In genomic region chr11:116701377-116701841, GRCm38 (mm10) we compare ENCODE assay signal across 18 mouse cellular contexts. TPM values are rescaled to one million over a fixed set of nuclear protein-coding genes. Genes with fewer than 3 reads are reported as not detected.
DNase-seq lines count a peak whose midpoint lies in the region; ATAC-seq lines count a peak whose summit lies in the region.
"Had no signal": no experiment of that assay in that cellular context is flagged by ENCODE, and none has a peak within 500 bp of the region (broad histone marks: within the 10 kb centered on the region; RNA-seq: fewer than 3 reads in every experiment).

No protein-coding gene starts in this region.

- peak; percentile 73 for DNase-seq in kidney, adult 11 months
- peak; percentile 79 for DNase-seq in ZHBTc4 (ENCODE audit: low read depth, low spot score)
- peak; percentile 56 for DNase-seq in kidney, postnatal 14 days
- peak; percentile 68 for DNase-seq in lung, postnatal 25 days (ENCODE audit: low spot score)
- no peak for DNase-seq in frontal cortex, postnatal 14 days (ENCODE audit: low spot score in 2 of 2)
- DNase-seq in heart, postnatal 4 days, result no peak
- DNase-seq in layer of hippocampus, adult 8-10 months (ENCODE audit: low spot score in 2 of 2), result no peak
- DNase-seq: adrenal gland, postnatal 36 days; heart, adult 18-20 months; layer of hippocampus, postnatal 36 days; liver; right cerebral cortex, postnatal 14 days; thymus, postnatal 25 days had no signal

- H3K27me3 ChIP-seq in kidney, embryonic 14.5 days (ENCODE audit: control insufficient read depth, insufficient read depth, low read length), result no peaks in the 10 kb centered on the region

- H3K4me2 ChIP-seq in kidney, embryonic 14.5 days (replicated peaks; ENCODE audit: low read depth, low read length), result no peak overlapping the region
- H3K4me2 ChIP-seq: hindbrain, embryonic 12.5 days had no signal

- H3K36me3 ChIP-seq in kidney, embryonic 14.5 days (ENCODE audit: control insufficient read depth, insufficient read depth, low read length), result no peaks in the 10 kb centered on the region
- H3K36me3 ChIP-seq: hindbrain, embryonic 12.5 days had no signal

- H3K4me1 ChIP-seq in kidney, embryonic 14.5 days (ENCODE audit: control insufficient read depth, insufficient read depth, low read length), result no peaks in the 10 kb centered on the region; the same call in 1 of the 2 replicates
- H3K4me1 ChIP-seq: hindbrain, embryonic 12.5 days had no signal

- 46% methylated on average over 5 of the region's 5 CpGs for WGBS in kidney, embryonic 14.5 days

- no peak for ATAC-seq in kidney, embryonic 14.5 days (ENCODE audit: low FRiP score, low TSS enrichment)
- ATAC-seq: intestine, postnatal 0 days had no signal

- H3K4me3 ChIP-seq in kidney, embryonic 14.5 days (ENCODE audit: low read length), result no peak overlapping the region
- H3K4me3 ChIP-seq: erythroblast, embryonic 14.5 days; hindbrain, embryonic 12.5 days had no signal

- H3K9ac ChIP-seq in kidney, embryonic 14.5 days (ENCODE audit: low read depth, low read length), result no peak overlapping the region
- H3K9ac ChIP-seq: hindbrain, embryonic 12.5 days had no signal

- H3K27ac ChIP-seq in kidney, embryonic 14.5 days (ENCODE audit: low read depth, low read length), result no peak overlapping the region
- H3K27ac ChIP-seq: hindbrain, embryonic 12.5 days had no signal

- H3K9me3 ChIP-seq in kidney, embryonic 14.5 days (ENCODE audit: control insufficient read depth, low read length), result no peaks in the 10 kb centered on the region
- H3K9me3 ChIP-seq: hindbrain, embryonic 12.5 days had no signal

RNA-seq across cellular contexts. Expression of gene Cygb, which starts 47.3 kb away (rescaled TPM):
- polyA plus RNA-seq in kidney, embryonic 14.5 days (2014; fragmentation: Nextera tagmentation; extraction: Ambion mirVana), result 11.0 and 11.3 TPM in 2 replicates
- 10 to 100 TPM; 46.2 to 57.9 TPM for total RNA-seq in heart, postnatal 4 days (2021)
- total RNA-seq in layer of hippocampus, adult 8-10 months (2022), result 10 to 100 TPM; 57.2 to 76.1 (median 63.0) TPM
- total RNA-seq: megakaryocyte, adult 5-6 weeks had no signal

RNA-seq across cellular contexts. Expression of gene Prcd, which starts 48.1 kb away (rescaled TPM):
- polyA plus RNA-seq in kidney, embryonic 14.5 days (2014; fragmentation: Nextera tagmentation; extraction: Ambion mirVana), result 1.1 and 1.4 TPM in 2 replicates
- 1 to 10 TPM; 1.1 to 1.5 TPM for total RNA-seq in heart, postnatal 4 days (2021)
- 1 to 10 TPM; 4.8 to 8.5 (median 5.8) TPM for total RNA-seq in layer of hippocampus, adult 8-10 months (2022)
- total RNA-seq: megakaryocyte, adult 5-6 weeks had no signal
- polyA plus RNA-seq: erythroblast, embryonic 14.5 days had no signal

Comparison
In these comparisons a context has a peak if more than half of its experiments do, and no peak if none do; other contexts are left out.
1. DNase-seq: peak in kidney, adult 11 months (single experiment), ZHBTc4 (single experiment), kidney, postnatal 14 days (single experiment) and lung, postnatal 25 days (single experiment); none in frontal cortex, postnatal 14 days (0 of 2), heart, postnatal 4 days (single experiment) and layer of hippocampus, adult 8-10 months (0 of 2).